Mouse (Mus musculus): ENCODE data around the gene Spata21. TPM values are rescaled to one million over a fixed set of nuclear protein-coding genes. Genes with fewer than 3 reads are reported as not detected.
A peak's percentile ranks its signal among the peaks of the same experiment; 100 is the strongest.

Gene Spata21
- polyA plus RNA-seq (2014; fragmentation: Nextera tagmentation; extraction: Ambion mirVana) = 0.20 and 0.34 TPM in 2 replicates

DNA sequence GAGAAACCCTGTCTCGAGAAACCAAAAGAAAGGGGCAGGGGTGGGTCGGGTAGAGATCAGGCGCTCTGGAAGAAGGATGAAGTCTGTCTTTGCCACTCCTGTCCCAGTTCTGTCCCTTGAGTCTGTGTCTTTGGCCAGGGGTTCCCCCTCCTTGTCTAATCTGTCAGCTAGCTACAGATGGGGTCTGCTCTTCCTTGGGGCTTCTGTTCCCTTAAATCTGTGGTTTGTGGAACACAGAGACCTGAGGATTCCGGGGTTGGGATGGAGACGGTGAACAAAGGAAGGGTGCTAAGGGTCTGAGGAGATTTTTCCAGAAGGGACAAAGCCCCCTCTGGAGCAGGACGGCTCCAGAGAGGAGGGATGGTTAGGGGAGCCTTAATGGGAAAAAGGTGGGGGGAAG, at the start of gene Spata21:
TSS of gene Spata21 (plus strand) at position 301 of the 400 bp plus-strand sequence.
- H3K27ac ChIP-seq (ENCODE audit: low read depth) = no peak within 1 kb of the TSS
- no peaks in the 10 kb centered on the region for H3K4me1 ChIP-seq (ENCODE audit: insufficient read depth)
- no peak within 1 kb of the TSS for H3K4me2 ChIP-seq
- WGBS = 79% methylated on average over 6 of the region's 6 CpGs
- no peaks in the 10 kb centered on the region for H3K27me3 ChIP-seq (ENCODE audit: insufficient read depth, low read length)
- no peaks in the 10 kb centered on the region for H3K36me3 ChIP-seq (ENCODE audit: insufficient read depth)
- H3K4me3 ChIP-seq (ENCODE audit: low read depth, low read length) = no peak within 1 kb of the TSS
- no peaks in the 10 kb centered on the region for H3K9me3 ChIP-seq (ENCODE audit: low read depth, low read length)
- TF ChIP-seq CTCF (IDR thresholded peaks at IDR 0.05; ENCODE audit: low read depth) = no peak
- no peak within 1 kb of the TSS for H3K9ac ChIP-seq
- DNase-seq (no peak), ATAC-seq (ENCODE audit: insufficient read depth) (no peak)

DNA sequence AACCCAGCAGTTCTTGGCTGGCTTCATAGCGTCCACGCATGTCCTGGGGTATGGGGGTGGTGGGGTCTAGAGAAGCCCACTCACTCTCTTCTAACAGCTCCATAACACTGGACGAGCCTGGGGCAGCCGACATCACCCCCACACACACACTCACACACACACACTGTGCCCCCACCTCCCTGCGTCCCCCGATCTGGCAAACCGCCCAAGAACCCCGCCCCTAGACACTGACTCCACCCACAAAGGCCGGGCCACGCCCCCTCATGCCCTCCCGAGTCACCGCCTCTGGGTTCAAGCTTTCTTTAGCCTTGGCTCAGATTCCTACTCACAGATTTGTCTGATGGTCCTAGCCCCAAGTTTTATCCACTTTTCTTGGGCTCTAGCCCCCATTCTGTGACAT, 47.0 kb upstream of the Spata21 start:
- no peak for TF ChIP-seq CTCF (IDR thresholded peaks at IDR 0.05; ENCODE audit: low read depth)
- peak overlapping the region; percentile 25 for H3K4me2 ChIP-seq
- 41% methylated on average over 12 of the region's 12 CpGs for WGBS
- 0 out of 2 replicates have a peak, but pooled peaks cover 6% of the 10 kb centered on the region for H3K4me1 ChIP-seq (ENCODE audit: insufficient read depth)
- no peaks in the 10 kb centered on the region for H3K9me3 ChIP-seq (ENCODE audit: low read depth, low read length)
- DNase-seq (peak; percentile 73), ATAC-seq (ENCODE audit: insufficient read depth) (peak; percentile 16; the same call in 1 of the 2 replicates)
- H3K4me3 ChIP-seq (ENCODE audit: low read depth, low read length) = no peak overlapping the region
- peak overlapping the region; percentile 18; the same call in 1 of the 2 replicates for H3K27ac ChIP-seq (ENCODE audit: low read depth)
- H3K36me3 ChIP-seq (ENCODE audit: insufficient read depth) = peaks cover 48% of the 10 kb centered on the region
- no peaks in the 10 kb centered on the region for H3K27me3 ChIP-seq (ENCODE audit: insufficient read depth, low read length)
- H3K9ac ChIP-seq = no peak overlapping the region

DNA sequence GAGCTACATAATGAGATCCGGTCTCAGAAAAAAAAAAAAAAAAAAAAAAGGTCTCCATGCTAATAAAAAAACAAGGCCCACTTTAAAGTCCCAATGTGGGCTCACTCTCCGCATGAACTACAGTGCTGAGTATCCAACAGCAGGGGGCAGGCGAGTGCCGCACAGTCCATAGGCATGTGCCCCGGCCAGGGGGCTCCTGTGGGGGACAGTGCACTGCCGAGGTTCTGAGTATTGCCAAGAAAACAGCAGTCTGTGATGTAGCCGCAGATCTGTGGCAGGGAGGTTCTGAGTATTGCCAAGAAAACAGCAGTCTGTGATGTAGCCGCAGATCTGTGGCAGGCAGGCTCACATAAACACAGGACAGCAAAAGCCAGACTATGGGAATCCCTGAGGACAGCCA, 43.3 kb upstream of the Spata21 start:
- WGBS = 10% methylated on average over 8 of the region's 8 CpGs
- Histone ChIP-seq H3K9ac (no peak overlapping the region), H3K4me1 (ENCODE audit: insufficient read depth) (0 out of 2 replicates have a peak, but pooled peaks cover 6% of the 10 kb centered on the region), H3K27ac (ENCODE audit: low read depth) (0 out of 2 replicates have a peak overlapping the region, but pooled peaks have one; percentile 70), H3K36me3 (ENCODE audit: insufficient read depth) (peaks cover 34% of the 10 kb centered on the region; the same call in 1 of the 2 replicates), H3K9me3 (ENCODE audit: low read depth, low read length) (no peaks in the 10 kb centered on the region), H3K4me2 (no peak overlapping the region), H3K4me3 (ENCODE audit: low read depth, low read length) (no peak overlapping the region), H3K27me3 (ENCODE audit: insufficient read depth, low read length) (no peaks in the 10 kb centered on the region)
- peak; percentile 95 for DNase-seq
- peak; percentile 96 for TF ChIP-seq CTCF (IDR thresholded peaks at IDR 0.05; ENCODE audit: low read depth)
- ATAC-seq (ENCODE audit: insufficient read depth) = peak; percentile 92

DNA sequence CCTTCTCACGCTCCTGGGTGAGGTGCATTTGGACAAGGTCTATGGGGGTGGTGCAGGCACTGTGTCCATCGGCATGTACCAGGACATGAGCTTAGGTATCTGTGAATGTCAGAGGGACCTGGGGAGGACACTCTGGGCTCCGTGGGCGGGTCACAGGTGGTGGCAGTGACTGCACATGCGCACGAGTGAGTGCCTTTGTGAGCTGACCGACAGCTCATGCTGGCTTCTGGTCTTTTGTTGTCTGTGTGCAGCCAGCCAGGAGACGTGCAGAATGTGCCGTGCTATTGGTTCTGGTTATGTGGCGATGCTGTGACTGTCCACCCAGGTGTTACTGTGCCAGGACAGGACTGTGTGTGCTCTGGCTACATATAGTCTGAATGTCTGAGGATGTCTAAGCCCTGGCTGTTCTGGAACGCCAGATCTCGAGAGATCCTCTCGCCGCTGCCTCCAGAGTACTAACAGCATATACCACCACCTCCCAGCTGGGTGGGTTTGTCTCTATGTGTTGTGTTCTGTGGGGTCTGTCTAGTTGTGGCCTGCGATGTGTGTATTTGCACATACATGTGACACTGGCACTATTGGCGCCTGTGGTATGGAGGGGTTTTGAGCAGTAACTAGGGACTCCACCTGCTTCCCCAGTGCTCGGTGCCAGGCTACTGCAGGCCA, 39.2 kb upstream of the Spata21 start:
- Histone ChIP-seq H3K4me1 (ENCODE audit: insufficient read depth) (no peaks in the 10 kb centered on the region), H3K27me3 (ENCODE audit: insufficient read depth, low read length) (no peaks in the 10 kb centered on the region), H3K4me3 (ENCODE audit: low read depth, low read length) (no peak overlapping the region), H3K9me3 (ENCODE audit: low read depth, low read length) (no peaks in the 10 kb centered on the region), H3K27ac (ENCODE audit: low read depth) (no peak overlapping the region), H3K4me2 (no peak overlapping the region), H3K36me3 (ENCODE audit: insufficient read depth) (peaks cover 20% of the 10 kb centered on the region; the same call in 1 of the 2 replicates), H3K9ac (no peak overlapping the region)
- DNase-seq (no peak), ATAC-seq (ENCODE audit: insufficient read depth) (no peak)
- TF ChIP-seq CTCF (IDR thresholded peaks at IDR 0.05; ENCODE audit: low read depth) = no peak
- WGBS = 78% methylated on average over 17 of the region's 17 CpGs

DNA sequence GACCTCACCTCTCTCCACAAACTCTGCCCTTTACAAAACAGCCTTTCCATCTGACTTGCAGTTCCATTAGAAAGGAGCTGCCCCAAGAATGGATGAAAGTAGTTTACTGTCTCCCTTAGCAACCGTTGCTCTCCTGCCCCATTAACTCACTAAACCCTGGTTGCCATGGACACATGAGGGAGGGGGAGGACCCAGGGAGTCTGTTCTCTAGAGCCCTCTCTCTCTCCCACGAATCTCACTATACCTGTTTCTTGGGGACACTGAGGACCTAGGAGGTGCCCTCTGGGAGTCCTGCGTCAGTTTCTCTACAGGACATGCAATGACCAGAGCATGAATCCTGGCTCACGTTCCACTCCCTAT, 38.7 kb upstream of the Spata21 start:
- peak; percentile 62 for DNase-seq

DNA sequence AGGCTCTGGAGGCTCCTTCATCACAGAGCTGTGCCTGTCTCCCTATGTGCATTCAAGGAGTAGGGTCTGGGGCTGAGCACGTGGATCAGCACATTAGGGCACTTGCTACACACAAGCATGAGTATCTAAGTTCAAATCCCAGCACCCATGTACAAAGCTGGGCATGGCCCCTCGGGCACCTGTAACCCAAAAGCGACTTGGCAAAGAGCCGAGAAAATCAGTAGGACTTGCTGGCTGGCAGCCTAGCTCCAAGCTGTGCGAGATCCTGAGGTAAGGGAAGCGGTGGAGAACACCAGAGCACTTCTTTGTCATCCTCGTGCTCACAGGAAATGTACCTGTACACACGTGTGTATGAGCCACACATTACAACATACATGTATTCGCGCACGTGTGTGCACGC, 35.7 kb upstream of the Spata21 start:
- H3K27ac ChIP-seq (ENCODE audit: low read depth) = no peak overlapping the region
- no peaks in the 10 kb centered on the region for H3K9me3 ChIP-seq (ENCODE audit: low read depth, low read length)
- DNase-seq = no peak
- TF ChIP-seq CTCF (IDR thresholded peaks at IDR 0.05; ENCODE audit: low read depth) = no peak
- H3K4me3 ChIP-seq (ENCODE audit: low read depth, low read length) = no peak overlapping the region
- no peak overlapping the region for H3K4me2 ChIP-seq
- no peaks in the 10 kb centered on the region for H3K27me3 ChIP-seq (ENCODE audit: insufficient read depth, low read length)
- 84% methylated on average over 12 of the region's 12 CpGs for WGBS
- no peak for ATAC-seq (ENCODE audit: insufficient read depth)
- H3K4me1 ChIP-seq (ENCODE audit: insufficient read depth) = no peaks in the 10 kb centered on the region
- H3K36me3 ChIP-seq (ENCODE audit: insufficient read depth) = peaks cover 27% of the 10 kb centered on the region
- no peak overlapping the region for H3K9ac ChIP-seq

More for the DNA sequence above, 38.7 kb upstream of the Spata21 start:
- Histone ChIP-seq H3K36me3 (ENCODE audit: insufficient read depth) (peaks cover 20% of the 10 kb centered on the region; the same call in 1 of the 2 replicates), H3K9me3 (ENCODE audit: low read depth, low read length) (no peaks in the 10 kb centered on the region), H3K27me3 (ENCODE audit: insufficient read depth, low read length) (no peaks in the 10 kb centered on the region), H3K4me1 (ENCODE audit: insufficient read depth) (no peaks in the 10 kb centered on the region), H3K27ac (ENCODE audit: low read depth) (no peak overlapping the region), H3K9ac (no peak overlapping the region), H3K4me3 (ENCODE audit: low read depth, low read length) (no peak overlapping the region), H3K4me2 (no peak overlapping the region)
- 46% methylated on average over 4 of the region's 4 CpGs for WGBS
- no peak for ATAC-seq (ENCODE audit: insufficient read depth)
- no peak for TF ChIP-seq CTCF (IDR thresholded peaks at IDR 0.05; ENCODE audit: low read depth)

DNA sequence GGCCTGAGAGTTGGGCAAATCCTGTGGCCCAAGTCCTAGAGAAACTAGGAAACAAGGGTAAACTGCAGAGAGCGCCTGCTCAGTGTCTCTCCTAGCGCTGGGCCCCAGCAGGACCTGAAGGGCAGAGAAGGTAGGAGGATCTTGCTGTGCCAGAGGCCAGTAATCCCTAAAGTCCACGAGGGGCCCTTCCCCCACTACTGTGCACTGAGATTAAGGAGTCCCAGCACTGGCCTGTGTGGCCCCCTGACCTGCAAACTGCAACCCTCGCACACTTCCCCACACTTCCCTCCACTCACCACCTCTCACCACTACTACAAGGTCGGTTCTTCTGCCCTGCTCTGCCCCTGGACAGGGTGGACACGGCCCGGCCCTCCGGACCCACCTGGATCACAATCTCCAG, 35.0 kb upstream of the Spata21 start:
- Histone ChIP-seq H3K27ac (ENCODE audit: low read depth) (no peak overlapping the region), H3K4me2 (no peak overlapping the region), H3K36me3 (ENCODE audit: insufficient read depth) (peaks cover 31% of the 10 kb centered on the region), H3K9me3 (ENCODE audit: low read depth, low read length) (no peaks in the 10 kb centered on the region), H3K4me3 (ENCODE audit: low read depth, low read length) (no peak overlapping the region), H3K4me1 (ENCODE audit: insufficient read depth) (no peaks in the 10 kb centered on the region), H3K9ac (no peak overlapping the region), H3K27me3 (ENCODE audit: insufficient read depth, low read length) (no peaks in the 10 kb centered on the region)
- DNase-seq = no peak
- no peak for TF ChIP-seq CTCF (IDR thresholded peaks at IDR 0.05; ENCODE audit: low read depth)
- WGBS = 52% methylated on average over 8 of the region's 8 CpGs
- no peak for ATAC-seq (ENCODE audit: insufficient read depth)
